Mouse (Mus musculus): ENCODE results near the gene Tas1r3. TPM values are rescaled to one million over a fixed set of nuclear protein-coding genes. Genes with fewer than 3 reads are reported as not detected.
A peak's percentile ranks its signal among the peaks of the same experiment; 100 is the strongest.

Tas1r3 gene
- total RNA-seq, 1 experiment from 2014 or later = 0.29 TPM

- ATAC-seq (replicated peaks; ENCODE audit: insufficient number of reproducible peaks, low FRiP score, low TSS enrichment, poor library complexity, severe bottlenecking) = no peak
These were observed 27.9 kb upstream of the Tas1r3 start for GRCm38 (mm10) chr4:155891011-155891471.

GRCm38 (mm10) chr4:155889316-155889715, 26.2 kb upstream of the Tas1r3 start:
- no peak for ATAC-seq (replicated peaks; ENCODE audit: insufficient number of reproducible peaks, low FRiP score, low TSS enrichment, poor library complexity, severe bottlenecking)

- no peak for ATAC-seq (replicated peaks; ENCODE audit: insufficient number of reproducible peaks, low FRiP score, low TSS enrichment, poor library complexity, severe bottlenecking)
These were observed 25.0 kb upstream of the Tas1r3 start for GRCm38 (mm10) chr4:155888181-155888580.

- ATAC-seq (replicated peaks; ENCODE audit: insufficient number of reproducible peaks, low FRiP score, low TSS enrichment, poor library complexity, severe bottlenecking) = no peak
These were observed 24.5 kb upstream of the Tas1r3 start for GRCm38 (mm10) chr4:155887674-155888073.

GRCm38 (mm10) chr4:155886330-155886729, 23.2 kb upstream of the Tas1r3 start:
- ATAC-seq (replicated peaks; ENCODE audit: insufficient number of reproducible peaks, low FRiP score, low TSS enrichment, poor library complexity, severe bottlenecking) = no peak

- no peak for ATAC-seq (replicated peaks; ENCODE audit: insufficient number of reproducible peaks, low FRiP score, low TSS enrichment, poor library complexity, severe bottlenecking)
These were observed 20.4 kb upstream of the Tas1r3 start for GRCm38 (mm10) chr4:155883587-155883986.

GRCm38 (mm10) chr4:155871404-155871803, 8.2 kb upstream of the Tas1r3 start:
- no peak for ATAC-seq (replicated peaks; ENCODE audit: insufficient number of reproducible peaks, low FRiP score, low TSS enrichment, poor library complexity, severe bottlenecking)

- peak; percentile 97 for ATAC-seq (replicated peaks; ENCODE audit: insufficient number of reproducible peaks, low FRiP score, low TSS enrichment, poor library complexity, severe bottlenecking)
These were observed 6.3 kb upstream of the Tas1r3 start, which contains the start of the genes Cptp and Ints11 for GRCm38 (mm10) chr4:155869317-155870033. Gene Cptp (minus strand): TSS chr4:155869440. Gene Ints11 (plus strand): TSS chr4:155869546.

- no peak for ATAC-seq (replicated peaks; ENCODE audit: insufficient number of reproducible peaks, low FRiP score, low TSS enrichment, poor library complexity, severe bottlenecking)
These were observed 5.6 kb upstream of the Tas1r3 start for GRCm38 (mm10) chr4:155868614-155869298.

GRCm38 (mm10) chr4:155861787-155862186, 1.4 kb downstream of the Tas1r3 start:
- no peak for ATAC-seq (replicated peaks; ENCODE audit: insufficient number of reproducible peaks, low FRiP score, low TSS enrichment, poor library complexity, severe bottlenecking)

GRCm38 (mm10) chr4:155859318-155859717, 3.8 kb downstream of the Tas1r3 start:
- ATAC-seq (replicated peaks; ENCODE audit: insufficient number of reproducible peaks, low FRiP score, low TSS enrichment, poor library complexity, severe bottlenecking) = no peak

- no peak for ATAC-seq (replicated peaks; ENCODE audit: insufficient number of reproducible peaks, low FRiP score, low TSS enrichment, poor library complexity, severe bottlenecking)
These were observed 6.3 kb downstream of the Tas1r3 start for GRCm38 (mm10) chr4:155856881-155857280.

- ATAC-seq (replicated peaks; ENCODE audit: insufficient number of reproducible peaks, low FRiP score, low TSS enrichment, poor library complexity, severe bottlenecking) = no peak
These were observed 7.1 kb downstream of the Tas1r3 start for GRCm38 (mm10) chr4:155856071-155856470.

- ATAC-seq (replicated peaks; ENCODE audit: insufficient number of reproducible peaks, low FRiP score, low TSS enrichment, poor library complexity, severe bottlenecking) = no peak
These were observed 8.2 kb downstream of the Tas1r3 start for GRCm38 (mm10) chr4:155854991-155855390.

- no peak for ATAC-seq (replicated peaks; ENCODE audit: insufficient number of reproducible peaks, low FRiP score, low TSS enrichment, poor library complexity, severe bottlenecking)
These were observed 9.7 kb downstream of the Tas1r3 start for GRCm38 (mm10) chr4:155853421-155853820.

- no peak for ATAC-seq (replicated peaks; ENCODE audit: insufficient number of reproducible peaks, low FRiP score, low TSS enrichment, poor library complexity, severe bottlenecking)
These were observed 11.2 kb downstream of the Tas1r3 start for GRCm38 (mm10) chr4:155851951-155852411.

- no peak for ATAC-seq (replicated peaks; ENCODE audit: insufficient number of reproducible peaks, low FRiP score, low TSS enrichment, poor library complexity, severe bottlenecking)
These were observed 11.8 kb downstream of the Tas1r3 start for GRCm38 (mm10) chr4:155851368-155851767.

GRCm38 (mm10) chr4:155849792-155850451, 13.2 kb downstream of the Tas1r3 start:
- ATAC-seq (replicated peaks; ENCODE audit: insufficient number of reproducible peaks, low FRiP score, low TSS enrichment, poor library complexity, severe bottlenecking) = no peak

GRCm38 (mm10) chr4:155849391-155849790, 13.8 kb downstream of the Tas1r3 start:
- ATAC-seq (replicated peaks; ENCODE audit: insufficient number of reproducible peaks, low FRiP score, low TSS enrichment, poor library complexity, severe bottlenecking) = no peak
